Mouse (Mus musculus): ENCODE data around the gene P2rx3.

GRCm38 (mm10) chr2:85050001-85050634 lies 12.9 kb upstream of the P2rx3 start:
- TF ChIP-seq CTCF (IDR thresholded peaks at IDR 0.05; ENCODE audit: insufficient read depth, low read length), result no peak
- TF ChIP-seq POLR2A (IDR thresholded peaks at IDR 0.05; ENCODE audit: borderline replicate concordance, extremely low read depth, low read depth, low read length), result peak; percentile 65; the same call in 1 of the 2 replicates

All from lung, adult 2 months (tissue).